Mouse (Mus musculus) cerebellum, postnatal 36 days (tissue): ENCODE measurements around the gene Tmem273.

Experiments used
- DNase-seq, 2 experiments: peaks; one replicate each; pipeline ENCODE4 v3.0.0; 2021 to 2022; ENCODE audit warnings: mixed read lengths in 2 of 2

Gene Tmem273

DNA sequence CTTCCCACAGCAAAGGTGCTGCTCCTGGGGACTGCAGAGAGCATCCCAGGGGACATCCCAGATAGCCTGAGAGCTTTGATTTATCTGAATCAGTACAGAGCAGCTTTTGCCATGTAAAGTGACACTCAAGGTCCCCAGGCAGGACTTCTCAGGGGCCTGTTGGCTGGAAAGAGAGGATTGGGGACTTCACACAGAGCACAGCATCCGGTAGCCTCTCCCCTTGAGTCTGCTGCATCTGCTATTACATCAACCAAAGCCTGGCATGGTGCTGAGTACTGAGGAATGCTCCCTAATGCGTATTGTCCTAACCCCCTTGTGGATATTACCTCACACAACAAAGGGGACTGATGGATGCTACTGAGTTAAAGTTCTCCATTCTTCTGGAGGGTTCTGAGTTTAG is 75.9 kb downstream of the Tmem273 start:
- DNase-seq = no peak

GRCm38 (mm10) chr14:32865331-32865730 is 79.6 kb downstream of the Tmem273 start:
- DNase-seq = no peak
